In the genomic region with DNA sequence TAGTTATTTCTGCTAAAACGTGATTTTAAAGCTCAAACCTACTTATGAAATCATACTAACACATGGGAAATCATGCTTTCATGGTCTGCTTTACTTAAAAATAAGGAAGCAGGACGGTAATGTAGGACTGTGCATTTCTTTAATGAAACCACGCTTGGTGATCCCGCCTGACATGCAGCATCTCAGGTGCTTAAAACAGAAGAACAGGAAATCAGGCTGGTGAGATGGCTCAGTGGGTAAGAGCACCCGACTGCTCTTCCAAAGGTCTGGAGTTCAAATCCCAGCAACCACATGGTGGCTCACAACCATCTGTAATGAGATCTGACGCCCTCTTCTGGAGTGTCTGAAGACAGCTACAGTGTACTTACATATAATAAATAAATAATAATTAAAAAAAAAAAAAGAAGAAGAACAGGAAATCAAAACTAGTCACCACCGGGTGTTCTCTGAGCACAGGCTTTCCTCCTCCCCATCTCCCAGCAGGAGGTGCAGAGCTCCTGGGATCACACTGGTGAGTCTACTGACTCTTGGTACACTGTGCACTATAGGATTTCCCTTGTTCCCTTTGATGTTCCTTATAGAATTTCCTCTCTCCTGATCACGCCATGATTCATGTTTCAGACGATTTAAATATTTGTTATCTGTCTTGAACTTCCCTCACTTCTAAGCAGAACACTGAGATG, we compare ENCODE assay signal across 8 mouse cellular contexts. TPM values are rescaled to one million over a fixed set of nuclear protein-coding genes. Genes with fewer than 3 reads are reported as not detected.
A peak's percentile ranks its signal among the peaks of the same experiment; 100 is the strongest.
DNase-seq lines count a peak whose midpoint lies in the region; ATAC-seq and TF ChIP-seq lines count a peak whose summit lies in the region.
"Not testable (repeated sequence)": the region's sequence is repeated elsewhere in the genome, so short reads cannot be mapped to it uniquely, and the experiment has no call there.

No protein-coding gene starts in this region.

- H3K4me1 ChIP-seq in G1E (ENCODE audit: insufficient read depth, low read depth, low read length); embryonic facial prominence, embryonic 10.5 days; hindbrain, embryonic 14.5 days (replicated peaks; ENCODE audit: control insufficient read depth, insufficient read depth, low read length); lung, embryonic 14.5 days (ENCODE audit: insufficient read depth); testis, adult 2 months (ENCODE audit: control insufficient read depth, insufficient read depth, low read length): not testable (repeated sequence)

- intact Hi-C loops in left cerebral cortex, adult 2 months (cut with DNase I), result loop anchor here (5.0 kb wide), 3 partner anchors 38 to 1298 kb away; a partner anchor contains a TSS

- not testable (repeated sequence) for ATAC-seq in G1E (ENCODE audit: extremely low read depth, insufficient number of reproducible peaks, low FRiP score, poor library complexity, severe bottlenecking)
- ATAC-seq in frontal cortex, adult (ENCODE audit: low TSS enrichment), result peak; percentile 50
- peak; percentile 63 for ATAC-seq in hindbrain, embryonic 14.5 days (ENCODE audit: low FRiP score)
- ATAC-seq in lung, embryonic 14.5 days (ENCODE audit: insufficient read depth), result peak; percentile 59

- WGBS in embryonic facial prominence, embryonic 10.5 days, result 49% methylated on average over 9 of the region's 9 CpGs
- WGBS in hindbrain, embryonic 14.5 days, result 52% methylated on average over 8 of the region's 9 CpGs
- WGBS in lung, embryonic 14.5 days, result 38% methylated on average over 8 of the region's 9 CpGs

- H3K9me3 ChIP-seq in G1E (replicated peaks); embryonic facial prominence, embryonic 10.5 days; lung, embryonic 14.5 days (ENCODE audit: low read depth, low read length): not testable (repeated sequence)
- peaks cover 12% of the 10 kb centered on the region for H3K9me3 ChIP-seq in hindbrain, embryonic 14.5 days (ENCODE audit: control insufficient read depth, low read length)

- H3K9ac ChIP-seq in hindbrain, embryonic 14.5 days, result peak overlapping the region; percentile 62
- peak overlapping the region; percentile 67 for H3K9ac ChIP-seq in lung, embryonic 14.5 days

- peak overlapping the region; percentile 33 for H3ac ChIP-seq in myocyte (ENCODE audit: control insufficient read depth, insufficient read length)

- not testable (repeated sequence) for TF ChIP-seq CTCF in G1E (IDR thresholded peaks at IDR 0.05; ENCODE audit: low read depth, low read length); left cerebral cortex, adult 2 months (IDR thresholded peaks at IDR 0.05); lung, embryonic 14.5 days (IDR thresholded peaks at IDR 0.05; ENCODE audit: low read depth); testis, adult 2 months (IDR thresholded peaks at IDR 0.05; ENCODE audit: control insufficient read depth, insufficient read depth, insufficient replicate concordance, low read depth, low read length)

- H3K4me2 ChIP-seq in hindbrain, embryonic 14.5 days (replicated peaks), result peak overlapping the region; percentile 82
- H3K4me2 ChIP-seq in lung, embryonic 14.5 days, result peak overlapping the region; percentile 71
- H3K4me2 ChIP-seq in myocyte (ENCODE audit: low read depth), result peak overlapping the region; percentile 92

- not testable (repeated sequence) for H3K36me3 ChIP-seq in G1E (replicated peaks); embryonic facial prominence, embryonic 10.5 days (replicated peaks); hindbrain, embryonic 14.5 days (replicated peaks; ENCODE audit: control insufficient read depth, insufficient read depth); lung, embryonic 14.5 days (ENCODE audit: insufficient read depth); myocyte (ENCODE audit: control insufficient read depth, insufficient read depth); testis, adult 2 months (ENCODE audit: control insufficient read depth, insufficient read depth, low read length)

- TF ChIP-seq POLR2A in myocyte (IDR thresholded peaks at IDR 0.05; ENCODE audit: insufficient read length, low read depth); testis, adult 2 months (IDR thresholded peaks at IDR 0.05; ENCODE audit: control insufficient read depth, low read depth, low read length): not testable (repeated sequence)

- not testable (repeated sequence) for H3K27ac ChIP-seq in embryonic facial prominence, embryonic 10.5 days (replicated peaks); lung, embryonic 14.5 days (ENCODE audit: low read depth); testis, adult 2 months (ENCODE audit: control insufficient read depth, insufficient read depth, low read depth, low read length)
- peak overlapping the region; percentile 68; the same call in 1 of the 2 replicates for H3K27ac ChIP-seq in hindbrain, embryonic 14.5 days
- H3K27ac ChIP-seq in left cerebral cortex, adult 2 months, result peak overlapping the region; percentile 70

- not testable (repeated sequence) for H3K27me3 ChIP-seq in G1E (ENCODE audit: insufficient read depth, low read length); embryonic facial prominence, embryonic 10.5 days (replicated peaks; ENCODE audit: low read depth, poor library complexity, severe bottlenecking); hindbrain, embryonic 14.5 days (ENCODE audit: control insufficient read depth, insufficient read depth, low read length); lung, embryonic 14.5 days (ENCODE audit: insufficient read depth, low read length); myocyte (ENCODE audit: control insufficient read depth, insufficient read depth, insufficient read length); testis, adult 2 months (ENCODE audit: control insufficient read depth, insufficient read depth, low read length)

- not testable (repeated sequence) for H3K79me2 ChIP-seq in myocyte (ENCODE audit: control insufficient read depth, insufficient read depth)

- DNase-seq in G1E (ENCODE audit: low spot score); embryonic facial prominence, embryonic 10.5 days (ENCODE audit: low spot score); hindbrain, embryonic 14.5 days (ENCODE audit: low spot score); left cerebral cortex, adult 2 months (ENCODE audit: extremely low spot score in 1 of 2, low spot score in 2 of 2): not testable (repeated sequence)
- peak; percentile 8 for DNase-seq in lung, embryonic 14.5 days

- H3K4me3 ChIP-seq in G1E (ENCODE audit: low read depth, low read length) (peak overlapping the region; percentile 77), myocyte (peak overlapping the region; percentile 51)
- peak overlapping the region; percentile 80 for H3K4me3 ChIP-seq in embryonic facial prominence, embryonic 10.5 days
- H3K4me3 ChIP-seq in hindbrain, embryonic 14.5 days (replicated peaks; ENCODE audit: low read length), result peak overlapping the region; percentile 58
- peak overlapping the region; percentile 81 for H3K4me3 ChIP-seq in left cerebral cortex, adult 2 months
- peak overlapping the region; percentile 64 for H3K4me3 ChIP-seq in lung, embryonic 14.5 days (ENCODE audit: low read depth, low read length)
- peak overlapping the region; percentile 92 for H3K4me3 ChIP-seq in testis, adult 2 months (ENCODE audit: control insufficient read depth, low read depth, low read length)

RNA-seq across cellular contexts. Expression of a gene that starts 8.7 kb away (rescaled TPM):
- 11.0 and 12.5 TPM in 2 replicates for total RNA-seq in G1E (2014; fragmentation: Nextera tagmentation)
- total RNA-seq in G1E (2017), result 3.7 and 6.9 TPM in 2 replicates
- 0.30 and 0.35 TPM in 2 replicates for polyA plus RNA-seq in G1E (2012)
- 1.2 and 1.6 TPM in 2 replicates for polyA plus RNA-seq in embryonic facial prominence, embryonic 10.5 days (2016; fragmentation: Nextera tagmentation; extraction: Ambion mirVana)
- 6.2 and 6.7 TPM in 2 replicates for polyA plus RNA-seq in hindbrain, embryonic 14.5 days (2014; fragmentation: Nextera tagmentation; extraction: Ambion mirVana)
- total RNA-seq in left cerebral cortex, adult 2 months (2021), result 10 to 100 TPM; 19.0 to 22.1 TPM
- 1.7 TPM in 2 replicates for polyA plus RNA-seq in lung, embryonic 14.5 days (2014; fragmentation: Nextera tagmentation; extraction: Ambion mirVana)
- 0.20 TPM for polyA plus RNA-seq in myocyte (2012; fragmentation: generic; extraction: Trizol)
- polyA plus RNA-seq in testis, adult 2 months (2012; rRNA removed), result 1.3 and 1.5 TPM in 2 replicates

RNA-seq across cellular contexts. Expression of a gene that starts 36.8 kb away (rescaled TPM):
- total RNA-seq in G1E (2014; fragmentation: Nextera tagmentation) (4.4 and 9.2 TPM in 2 replicates), G1E (2017) (5.0 and 5.6 TPM in 2 replicates)
- polyA plus RNA-seq in G1E (2012) (0.09 TPM in 1 of 2 replicates, not detected in the other), myocyte (2012; fragmentation: generic; extraction: Trizol) (0.10 TPM)
- 0.32 and 0.62 TPM in 2 replicates for polyA plus RNA-seq in embryonic facial prominence, embryonic 10.5 days (2016; fragmentation: Nextera tagmentation; extraction: Ambion mirVana)
- polyA plus RNA-seq in hindbrain, embryonic 14.5 days (2014; fragmentation: Nextera tagmentation; extraction: Ambion mirVana), result 1.2 and 1.3 TPM in 2 replicates
- total RNA-seq in left cerebral cortex, adult 2 months (2021), result 1 to 10 TPM; 4.2 to 4.9 TPM
- polyA plus RNA-seq in lung, embryonic 14.5 days (2014; fragmentation: Nextera tagmentation; extraction: Ambion mirVana), result 0.42 TPM in 1 of 2 replicates, not detected in the other
- 1.2 and 1.5 TPM in 2 replicates for polyA plus RNA-seq in testis, adult 2 months (2012; rRNA removed)
